Mouse (Mus musculus): ENCODE results near the gene Capn9. TPM values are rescaled to one million over a fixed set of nuclear protein-coding genes. Genes with fewer than 3 reads are reported as not detected.

Gene Capn9
- polyA plus RNA-seq, 1 experiment from 2014 or later, result not detected

DNA sequence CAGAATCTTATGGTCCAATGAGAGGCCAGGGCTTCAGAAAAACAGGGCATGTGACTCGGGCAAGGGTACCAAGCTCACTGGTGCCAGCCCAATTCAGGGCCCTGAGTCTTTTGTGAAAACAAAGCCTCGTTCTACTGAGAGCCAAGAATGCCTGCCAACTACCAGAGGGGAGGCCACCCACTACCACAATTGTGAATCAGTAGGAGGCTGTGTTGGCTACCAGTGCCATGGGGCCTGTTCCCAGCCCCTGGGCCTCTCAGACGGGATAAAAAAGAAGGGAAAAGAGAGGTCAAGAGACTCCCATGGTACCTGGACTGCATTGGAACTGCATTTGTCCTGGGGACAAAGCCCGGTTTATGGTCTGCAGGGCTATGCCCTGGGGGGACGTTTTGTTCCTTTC, 45.3 kb downstream of the Capn9 start:
- no peak for DNase-seq (ENCODE audit: low spot score, missing footprints)
- no peaks in the 10 kb centered on the region for H3K36me3 ChIP-seq (ENCODE audit: control insufficient read depth, insufficient read depth, low read length)

DNA sequence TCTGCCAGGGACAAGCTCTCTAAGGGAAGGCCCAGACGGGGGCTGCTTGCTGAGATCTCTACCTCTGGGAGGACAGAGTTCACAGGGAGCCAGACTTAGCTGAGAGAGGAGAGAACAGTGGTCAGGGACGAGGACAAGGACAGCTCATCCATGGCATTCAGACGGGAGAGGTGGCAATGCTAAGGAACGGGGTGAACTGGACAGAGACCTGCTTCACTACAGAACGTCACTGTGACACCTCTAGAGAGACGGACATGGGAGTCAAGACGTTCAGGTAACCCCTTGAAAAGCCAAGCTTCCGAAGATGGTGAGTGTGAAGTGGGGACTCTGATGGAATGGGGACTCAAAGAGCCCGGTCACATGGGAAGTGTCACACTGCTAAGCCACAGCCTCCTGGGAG, 50.3 kb downstream of the Capn9 start:
- no peak overlapping the region for H3K4me2 ChIP-seq
- DNase-seq (ENCODE audit: low spot score, missing footprints) (peak; percentile 75), ATAC-seq (ENCODE audit: low FRiP score) (no peak)
- no peak overlapping the region for H3K4me3 ChIP-seq (ENCODE audit: low read depth, low read length)
- H3K27me3 ChIP-seq (ENCODE audit: control insufficient read depth, insufficient read depth, low read length), result no peaks in the 10 kb centered on the region
- no peak overlapping the region for H3K9ac ChIP-seq (ENCODE audit: low read length)
- WGBS, result 87% methylated on average over 9 of the region's 9 CpGs
- H3K4me1 ChIP-seq (ENCODE audit: control insufficient read depth, insufficient read depth, low read length), result no peaks in the 10 kb centered on the region
- H3K27ac ChIP-seq (ENCODE audit: low read depth, low read length), result no peak overlapping the region
- H3K36me3 ChIP-seq (ENCODE audit: control insufficient read depth, insufficient read depth, low read length), result no peaks in the 10 kb centered on the region
- H3K9me3 ChIP-seq (ENCODE audit: control insufficient read depth, low read length), result no peaks in the 10 kb centered on the region

More for the DNA sequence above, 45.3 kb downstream of the Capn9 start:
- Histone ChIP-seq H3K9ac (ENCODE audit: low read length) (no peak overlapping the region), H3K27me3 (ENCODE audit: control insufficient read depth, insufficient read depth, low read length) (no peaks in the 10 kb centered on the region; the same call in 1 of the 2 replicates), H3K4me1 (ENCODE audit: control insufficient read depth, insufficient read depth, low read length) (no peaks in the 10 kb centered on the region), H3K9me3 (ENCODE audit: control insufficient read depth, low read length) (no peaks in the 10 kb centered on the region), H3K4me3 (ENCODE audit: low read depth, low read length) (no peak overlapping the region), H3K27ac (ENCODE audit: low read depth, low read length) (no peak overlapping the region), H3K4me2 (no peak overlapping the region)
- ATAC-seq (ENCODE audit: low FRiP score), result no peak
- 59% methylated on average over 5 of the region's 5 CpGs for WGBS

DNA sequence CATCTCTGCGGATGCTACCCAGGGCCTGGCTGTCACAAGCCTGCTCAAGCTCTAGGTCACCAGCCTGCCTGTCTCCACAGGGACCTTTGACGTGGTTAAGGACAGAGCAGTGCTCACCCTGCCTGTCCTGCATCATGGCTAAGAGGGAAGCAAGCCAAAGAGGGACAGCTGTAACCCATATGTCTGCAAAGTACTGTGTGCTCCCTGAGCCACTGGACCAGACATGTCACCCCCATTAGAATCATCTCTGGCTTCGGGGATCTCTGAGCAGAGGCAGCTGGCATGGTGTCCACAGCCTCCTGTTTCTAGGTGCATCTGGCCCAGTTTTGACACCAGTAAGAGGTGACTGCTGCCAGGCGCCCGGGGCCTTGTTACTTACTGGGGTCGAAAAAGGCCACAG, 54.6 kb downstream of the Capn9 start:
- Histone ChIP-seq H3K4me1 (ENCODE audit: control insufficient read depth, insufficient read depth, low read length) (no peaks in the 10 kb centered on the region), H3K9ac (ENCODE audit: low read length) (no peak overlapping the region), H3K27me3 (ENCODE audit: control insufficient read depth, insufficient read depth, low read length) (no peaks in the 10 kb centered on the region), H3K27ac (ENCODE audit: low read depth, low read length) (no peak overlapping the region), H3K4me3 (ENCODE audit: low read depth, low read length) (no peak overlapping the region), H3K36me3 (ENCODE audit: control insufficient read depth, insufficient read depth, low read length) (no peaks in the 10 kb centered on the region), H3K9me3 (ENCODE audit: control insufficient read depth, low read length) (no peaks in the 10 kb centered on the region), H3K4me2 (no peak overlapping the region)
- peak; percentile 60 for DNase-seq (ENCODE audit: low spot score, missing footprints)
- no peak for ATAC-seq (ENCODE audit: low FRiP score)
- WGBS, result 86% methylated on average over 6 of the region's 6 CpGs

DNA sequence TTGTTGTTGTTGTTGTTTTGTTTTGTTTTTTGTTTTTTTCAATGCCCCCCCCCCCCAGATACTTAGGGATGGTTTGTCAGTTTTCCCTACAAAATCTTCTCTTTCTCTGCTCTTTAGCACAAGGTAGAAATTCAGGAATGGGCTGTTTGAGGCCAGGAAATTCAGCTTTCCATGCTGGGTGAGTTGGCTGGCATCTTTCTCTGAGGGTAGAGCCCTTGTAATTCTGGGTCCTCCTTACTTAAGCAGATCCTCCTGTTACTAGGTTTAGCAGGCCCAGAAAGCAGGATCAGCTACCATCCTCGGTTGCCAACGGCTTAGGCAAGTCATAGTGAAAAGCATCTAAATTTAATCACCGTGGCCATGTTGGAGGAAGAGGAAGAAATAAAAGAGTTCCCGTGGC, 55.0 kb downstream of the Capn9 start:
- no peak for ATAC-seq (ENCODE audit: low FRiP score)
- no peak overlapping the region for H3K4me3 ChIP-seq (ENCODE audit: low read depth, low read length)
- H3K4me1 ChIP-seq (ENCODE audit: control insufficient read depth, insufficient read depth, low read length), result no peaks in the 10 kb centered on the region
- H3K9me3 ChIP-seq (ENCODE audit: control insufficient read depth, low read length), result no peaks in the 10 kb centered on the region
- no peaks in the 10 kb centered on the region for H3K27me3 ChIP-seq (ENCODE audit: control insufficient read depth, insufficient read depth, low read length)
- H3K27ac ChIP-seq (ENCODE audit: low read depth, low read length), result no peak overlapping the region
- no peak overlapping the region for H3K4me2 ChIP-seq
- 71% methylated on average over 4 of the region's 4 CpGs for WGBS
- no peak overlapping the region for H3K9ac ChIP-seq (ENCODE audit: low read length)
- peak; percentile 68 for DNase-seq (ENCODE audit: low spot score, missing footprints)
- H3K36me3 ChIP-seq (ENCODE audit: control insufficient read depth, insufficient read depth, low read length), result no peaks in the 10 kb centered on the region

DNA sequence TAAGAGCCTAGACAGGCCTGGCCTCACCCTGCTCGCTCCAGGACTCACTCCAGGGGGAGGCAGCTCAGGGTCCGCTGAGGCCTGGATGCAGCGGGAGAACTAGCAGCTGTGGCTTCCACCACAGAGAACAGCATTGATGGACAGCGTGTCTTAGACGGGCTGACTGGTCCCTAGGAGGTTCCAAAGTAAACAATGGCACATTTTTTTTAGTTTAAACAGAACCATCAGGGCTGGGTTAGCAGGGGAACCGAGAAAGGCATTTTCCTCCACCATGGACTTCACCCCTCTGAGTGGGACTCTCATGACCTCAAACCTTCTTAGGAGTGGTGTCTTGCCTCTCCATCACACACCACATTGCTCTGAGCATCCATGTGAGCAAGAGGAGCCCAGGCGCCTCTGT, 56.1 kb downstream of the Capn9 start:
- Histone ChIP-seq H3K4me2 (no peak overlapping the region), H3K9me3 (ENCODE audit: control insufficient read depth, low read length) (no peaks in the 10 kb centered on the region), H3K27me3 (ENCODE audit: control insufficient read depth, insufficient read depth, low read length) (no peaks in the 10 kb centered on the region), H3K27ac (ENCODE audit: low read depth, low read length) (no peak overlapping the region), H3K36me3 (ENCODE audit: control insufficient read depth, insufficient read depth, low read length) (peaks cover 4% of the 10 kb centered on the region; the same call in 1 of the 2 replicates), H3K4me3 (ENCODE audit: low read depth, low read length) (no peak overlapping the region), H3K4me1 (ENCODE audit: control insufficient read depth, insufficient read depth, low read length) (no peaks in the 10 kb centered on the region), H3K9ac (ENCODE audit: low read length) (no peak overlapping the region)
- no peak for ATAC-seq (ENCODE audit: low FRiP score)
- no peak for DNase-seq (ENCODE audit: low spot score, missing footprints)
- WGBS, result 56% methylated on average over 7 of the region's 7 CpGs

DNA sequence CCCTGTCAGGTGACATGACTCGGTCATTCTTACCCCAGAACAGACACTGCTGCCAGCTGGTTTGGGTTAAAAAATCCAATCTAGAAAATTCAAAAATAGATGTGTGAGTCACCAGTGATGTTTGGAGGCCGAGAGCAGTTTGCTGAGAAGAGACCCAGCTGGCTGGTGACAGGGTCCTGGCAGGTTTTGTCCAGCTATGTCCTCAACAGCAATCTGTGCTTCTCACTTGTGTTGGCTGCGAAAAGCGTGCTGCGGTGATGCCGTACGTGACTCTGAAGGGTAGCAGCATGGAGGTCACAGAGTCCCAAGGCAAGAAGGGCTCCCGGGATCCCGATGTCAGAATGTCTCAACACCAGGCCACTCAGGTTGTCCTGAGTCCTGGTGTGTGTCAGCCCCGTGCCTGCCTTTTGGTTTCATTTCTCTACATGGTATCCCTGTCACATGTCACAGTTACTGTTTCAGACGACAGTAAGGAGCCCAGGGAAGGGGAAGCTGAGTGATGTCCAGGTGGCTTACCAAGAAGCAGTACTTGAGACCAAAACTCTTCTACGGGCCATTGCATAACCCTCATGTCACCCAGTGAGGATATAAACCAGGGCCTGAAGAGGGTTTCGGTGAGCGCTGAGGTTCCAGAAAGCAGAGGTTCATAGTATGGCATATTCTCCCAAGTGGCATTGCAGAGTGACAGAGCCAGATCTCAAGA, 57.2 kb downstream of the Capn9 start:
- 91% methylated on average over 14 of the region's 14 CpGs for WGBS

DNA sequence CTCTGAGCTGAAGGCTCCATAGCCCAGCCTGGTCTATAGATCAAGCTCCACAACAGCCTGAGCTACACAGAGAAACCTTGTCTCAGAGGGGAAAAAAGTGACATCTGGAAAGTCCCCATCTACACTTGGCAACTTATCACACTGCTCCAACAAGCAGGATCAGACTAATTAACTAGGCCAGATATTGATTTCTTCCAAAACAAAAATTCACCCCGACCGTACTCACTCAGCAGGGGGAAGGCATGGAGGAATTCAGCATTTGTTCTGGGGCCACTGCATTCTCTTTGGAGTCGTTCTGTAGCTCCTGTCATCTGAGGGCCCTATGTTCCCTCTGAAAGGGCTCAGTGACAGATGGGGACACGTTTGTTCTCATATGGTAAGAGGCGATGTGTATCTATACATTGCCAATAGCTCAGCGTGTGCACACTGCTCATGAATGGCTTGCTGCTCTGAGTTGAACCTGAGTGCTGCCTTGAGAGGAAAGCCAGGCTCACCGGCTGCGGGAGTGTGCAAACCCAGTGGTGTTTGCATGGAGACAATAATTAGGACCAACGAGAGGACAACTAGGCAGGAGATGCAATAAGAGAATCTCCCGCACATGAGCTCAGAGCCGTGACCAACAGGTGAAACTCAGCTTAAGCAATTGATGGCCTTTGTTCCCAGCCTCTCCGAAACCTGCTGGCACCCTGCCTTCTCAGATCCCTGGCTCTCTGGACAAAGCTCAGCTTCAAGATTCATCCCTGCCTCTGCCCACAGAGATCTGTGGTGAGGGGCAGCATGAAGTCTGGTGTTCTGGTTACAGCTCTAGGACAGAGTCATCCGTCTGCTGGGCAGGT, 58.7 kb downstream of the Capn9 start:
- Histone ChIP-seq H3K9ac (ENCODE audit: low read length) (no peak overlapping the region), H3K4me3 (ENCODE audit: low read depth, low read length) (no peak overlapping the region), H3K9me3 (ENCODE audit: control insufficient read depth, low read length) (no peaks in the 10 kb centered on the region), H3K4me1 (ENCODE audit: control insufficient read depth, insufficient read depth, low read length) (no peaks in the 10 kb centered on the region), H3K27ac (ENCODE audit: low read depth, low read length) (no peak overlapping the region), H3K36me3 (ENCODE audit: control insufficient read depth, insufficient read depth, low read length) (peaks cover 5% of the 10 kb centered on the region; the same call in 1 of the 2 replicates), H3K4me2 (no peak overlapping the region), H3K27me3 (ENCODE audit: control insufficient read depth, insufficient read depth, low read length) (no peaks in the 10 kb centered on the region)
- no peak for DNase-seq (ENCODE audit: low spot score, missing footprints)
- WGBS, result 79% methylated on average over 13 of the region's 13 CpGs
- no peak for ATAC-seq (ENCODE audit: low FRiP score)

More for the DNA sequence above, 57.2 kb downstream of the Capn9 start:
- H3K9ac ChIP-seq (ENCODE audit: low read length), result no peak overlapping the region
- no peak overlapping the region for H3K4me2 ChIP-seq
- no peak for DNase-seq (ENCODE audit: low spot score, missing footprints)
- no peaks in the 10 kb centered on the region for H3K9me3 ChIP-seq (ENCODE audit: control insufficient read depth, low read length)
- no peaks in the 10 kb centered on the region for H3K27me3 ChIP-seq (ENCODE audit: control insufficient read depth, insufficient read depth, low read length)
- H3K36me3 ChIP-seq (ENCODE audit: control insufficient read depth, insufficient read depth, low read length), result peaks cover 5% of the 10 kb centered on the region; the same call in 1 of the 2 replicates
- H3K4me3 ChIP-seq (ENCODE audit: low read depth, low read length), result no peak overlapping the region
- no peak overlapping the region for H3K27ac ChIP-seq (ENCODE audit: low read depth, low read length)
- H3K4me1 ChIP-seq (ENCODE audit: control insufficient read depth, insufficient read depth, low read length), result no peaks in the 10 kb centered on the region
- ATAC-seq (ENCODE audit: low FRiP score), result no peak

DNA sequence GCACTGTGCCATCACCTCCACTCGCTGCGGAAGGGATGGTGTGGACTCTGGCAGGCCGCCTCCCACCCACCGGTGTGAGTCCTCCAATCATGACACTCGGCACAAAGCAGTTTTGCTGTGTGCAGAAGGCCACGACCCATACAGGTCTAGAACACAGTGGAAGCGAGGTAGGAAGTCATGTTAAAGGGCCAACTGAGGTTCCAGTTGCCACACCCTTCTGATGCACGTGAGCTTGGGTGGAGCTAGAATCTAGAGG, 59.3 kb downstream of the Capn9 start:
- H3K9ac ChIP-seq (ENCODE audit: low read length), result no peak overlapping the region
- H3K4me3 ChIP-seq (ENCODE audit: low read depth, low read length), result no peak overlapping the region
- no peak overlapping the region for H3K27ac ChIP-seq (ENCODE audit: low read depth, low read length)
- H3K4me2 ChIP-seq, result no peak overlapping the region
- H3K36me3 ChIP-seq (ENCODE audit: control insufficient read depth, insufficient read depth, low read length), result peaks cover 5% of the 10 kb centered on the region; the same call in 1 of the 2 replicates
- H3K27me3 ChIP-seq (ENCODE audit: control insufficient read depth, insufficient read depth, low read length), result no peaks in the 10 kb centered on the region
- 90% methylated on average over 8 of the region's 8 CpGs for WGBS
- H3K9me3 ChIP-seq (ENCODE audit: control insufficient read depth, low read length), result no peaks in the 10 kb centered on the region
- DNase-seq (ENCODE audit: low spot score, missing footprints), result no peak
- ATAC-seq (ENCODE audit: low FRiP score), result no peak
- no peaks in the 10 kb centered on the region for H3K4me1 ChIP-seq (ENCODE audit: control insufficient read depth, insufficient read depth, low read length)

DNA sequence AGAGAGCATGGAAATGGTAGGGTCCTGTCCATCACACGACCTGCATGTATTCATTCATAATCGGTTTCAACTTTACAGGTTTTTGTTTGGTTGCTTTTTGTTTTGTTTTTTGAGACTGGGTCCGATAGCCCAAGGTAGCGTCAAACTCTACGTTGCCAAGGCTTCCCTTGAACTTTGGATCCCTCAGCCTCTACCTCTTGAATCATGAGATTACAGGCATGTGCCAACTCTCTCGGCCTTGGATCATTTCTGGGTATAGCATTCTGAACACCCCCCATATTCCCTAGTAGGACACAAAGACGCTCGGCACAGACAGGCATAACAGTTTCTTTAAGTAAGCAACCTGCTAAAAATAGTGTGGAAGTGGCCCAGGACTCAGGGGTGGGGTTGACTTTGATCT, 65.7 kb downstream of the Capn9 start:
- DNase-seq (ENCODE audit: low spot score, missing footprints) (no peak), ATAC-seq (ENCODE audit: low FRiP score) (no peak)
- H3K9me3 ChIP-seq (ENCODE audit: control insufficient read depth, low read length), result no peaks in the 10 kb centered on the region
- H3K9ac ChIP-seq (ENCODE audit: low read length), result no peak overlapping the region
- H3K4me2 ChIP-seq, result no peak overlapping the region
- 93% methylated on average over 8 of the region's 8 CpGs for WGBS
- no peaks in the 10 kb centered on the region for H3K27me3 ChIP-seq (ENCODE audit: control insufficient read depth, insufficient read depth, low read length)
- no peaks in the 10 kb centered on the region for H3K4me1 ChIP-seq (ENCODE audit: control insufficient read depth, insufficient read depth, low read length)
- peaks cover 3% of the 10 kb centered on the region; the same call in 1 of the 2 replicates for H3K36me3 ChIP-seq (ENCODE audit: control insufficient read depth, insufficient read depth, low read length)
- no peak overlapping the region for H3K27ac ChIP-seq (ENCODE audit: low read depth, low read length)
- no peak overlapping the region for H3K4me3 ChIP-seq (ENCODE audit: low read depth, low read length)

All from midbrain, embryonic 11.5 days (tissue).